Mouse (Mus musculus) kidney, embryonic 16.5 days (tissue): ENCODE results near the gene Zmynd19. TPM values are rescaled to one million over a fixed set of nuclear protein-coding genes. Genes with fewer than 3 reads are reported as not detected.

Experiments used
- ATAC-seq: fragments of 200-750 bp; cut with Nextera tagmentation; 2 replicates; pipeline ENCODE4 v1.8.0; 2017; ENCODE audit warnings: moderate TSS enrichment; ENCODE audit not compliant: low FRiP score, low TSS enrichment
- H3K27ac ChIP-seq: fragments of 300-500 bp; sonication (generic); 2 replicates; pipeline ENCODE4 v1.5.1; 2014; ENCODE audit warnings: low read length
- H3K27me3 ChIP-seq: fragments of 300-500 bp; sonication (generic); 2 replicates; pipeline ENCODE4 v1.6.1; 2014; ENCODE audit warnings: low read length, control low read depth, mixed read lengths; ENCODE audit not compliant: insufficient read depth
- H3K36me3 ChIP-seq: fragments of 300-500 bp; sonication (generic); 2 replicates; pipeline ENCODE4 v1.6.1; 2014; ENCODE audit warnings: low read length, control low read depth, mixed read lengths; ENCODE audit not compliant: insufficient read depth
- H3K4me1 ChIP-seq: fragments of 300-500 bp; sonication (generic); 2 replicates; pipeline ENCODE4 v1.6.1; 2014; ENCODE audit warnings: low read length, control low read depth, mixed read lengths; ENCODE audit not compliant: insufficient read depth
- H3K4me2 ChIP-seq: fragments of 300-500 bp; sonication (generic); replicated peaks from 2 replicates; pipeline ENCODE4 v1.6.1; 2014; ENCODE audit warnings: low read depth, low read length
- H3K4me3 ChIP-seq: fragments of 300-500 bp; sonication (generic); 2 replicates; pipeline ENCODE4 v1.5.1; 2014; ENCODE audit warnings: mild to moderate bottlenecking, low read length
- H3K9ac ChIP-seq: fragments of 300-500 bp; sonication (generic); replicated peaks from 2 replicates; pipeline ENCODE4 v1.6.1; 2014; ENCODE audit warnings: low read length
- H3K9me3 ChIP-seq: fragments of 300-500 bp; sonication (generic); 2 replicates; pipeline ENCODE4 v1.6.1; 2016; ENCODE audit warnings: low read length, control low read depth
- WGBS: fragments of 180-500 bp; shearing (Covaris S2); extraction: QIAGEN DNeasy Blood & Tissue Kit; methylation state at CpG from one replicate; pipeline ENCODE4 v1.1.7; 2014; 5-methylcytosine and 5-hydroxymethylcytosine counted together
- polyA plus RNA-seq: library from polyadenylated mRNA; unstranded; fragments of >200 nt; fragmentation: Nextera tagmentation; extraction: Ambion mirVana; gene quantifications from 2 replicates; pipeline ENCODE4 v1.2.1, GENCODE M21; 2015

Gene Zmynd19
- polyA plus RNA-seq, 1 experiment from 2014 or later = 7.9 TPM

DNA sequence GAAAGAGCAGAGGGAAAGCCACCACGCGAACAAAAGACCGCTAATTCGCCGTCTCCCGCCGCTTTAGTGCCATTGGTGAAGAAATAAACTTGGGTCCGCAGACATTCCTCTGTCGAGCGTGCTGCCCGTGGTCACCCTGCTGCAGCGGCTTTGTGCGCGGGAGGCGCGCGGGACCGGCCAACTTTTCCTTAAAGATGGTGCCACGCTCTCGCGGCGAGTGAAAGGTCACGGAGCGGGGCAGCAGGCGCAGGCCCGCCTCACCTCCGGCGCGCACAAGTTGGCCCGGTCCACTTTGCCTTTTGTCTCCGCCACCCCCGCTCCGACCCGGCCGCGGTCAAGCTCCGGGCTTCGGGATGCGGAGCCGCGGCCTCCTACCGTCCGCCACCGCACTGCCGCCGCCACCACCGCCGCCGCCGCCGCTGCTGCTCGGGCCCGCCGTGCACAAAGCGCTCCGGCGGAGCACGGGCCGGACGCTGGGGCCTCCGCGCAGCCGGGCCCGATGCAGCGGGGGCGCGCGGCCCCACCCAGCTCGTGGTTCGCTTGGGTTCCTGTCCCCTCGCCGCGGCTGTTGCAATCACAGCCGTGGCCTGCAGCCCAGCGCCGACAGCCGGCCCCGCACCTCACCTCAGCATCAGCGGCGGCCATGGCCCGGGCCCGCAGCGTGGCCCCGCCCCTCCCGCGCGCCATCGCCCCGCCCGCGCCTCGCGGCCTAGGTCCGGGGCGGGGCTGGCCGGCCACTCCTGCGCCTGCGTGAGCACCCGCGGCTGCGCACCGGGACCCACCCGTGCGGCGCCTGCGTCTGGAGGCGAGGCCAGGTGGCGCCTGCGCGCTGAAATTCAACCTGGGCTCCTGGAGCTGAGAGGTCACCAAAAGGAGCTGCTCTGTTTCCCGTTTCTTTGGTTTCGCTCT, 30.4 kb upstream of the Zmynd19 start, which contains the start of gene Ehmt1:
TSS of gene Ehmt1 (minus strand) at position 685 of the 909 bp plus-strand sequence.
- H3K4me1 ChIP-seq = peaks cover 14% of the 10 kb centered on the region
- peak; percentile 99 for ATAC-seq
- no peaks in the 10 kb centered on the region for H3K36me3 ChIP-seq
- H3K27me3 ChIP-seq = no peaks in the 10 kb centered on the region
- peak within 1 kb of the TSS; percentile 97 for H3K4me3 ChIP-seq
- no peaks in the 10 kb centered on the region for H3K9me3 ChIP-seq
- H3K9ac ChIP-seq = peak within 1 kb of the TSS; percentile 99
- peak within 1 kb of the TSS; percentile 73 for H3K4me2 ChIP-seq
- H3K27ac ChIP-seq = peak within 1 kb of the TSS; percentile 93
- WGBS = under 1% methylated on average over 71 of the region's 112 CpGs

GRCm38 (mm10) chr2:24919839-24920175, 29.8 kb upstream of the Zmynd19 start:
- ATAC-seq = peak; percentile 49
- Histone ChIP-seq H3K9ac (peak overlapping the region; percentile 75), H3K27me3 (no peaks in the 10 kb centered on the region)

DNA sequence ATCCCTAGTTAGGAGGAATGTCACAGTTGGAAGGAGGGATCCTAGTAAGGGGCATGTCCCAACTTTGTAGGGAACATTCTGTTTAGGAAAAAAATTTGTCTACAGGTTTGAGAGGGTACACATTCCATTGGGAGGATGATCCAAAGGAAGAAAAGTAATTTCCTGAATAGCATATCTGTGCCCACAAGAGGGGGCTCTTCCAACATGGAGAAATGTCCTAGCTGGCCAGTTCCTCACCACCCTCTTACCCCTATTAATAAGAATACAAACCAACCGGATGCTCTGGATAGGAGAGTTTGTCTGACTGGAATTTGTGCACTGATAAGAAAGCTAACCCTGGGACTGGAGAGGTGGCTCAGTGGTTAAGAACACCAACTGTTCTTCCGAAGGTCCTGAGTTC, 26.0 kb upstream of the Zmynd19 start:
- Histone ChIP-seq H3K36me3 (no peaks in the 10 kb centered on the region), H3K4me3 (no peak overlapping the region), H3K9ac (no peak overlapping the region), H3K4me1 (peaks cover 8% of the 10 kb centered on the region), H3K27me3 (no peaks in the 10 kb centered on the region), H3K4me2 (no peak overlapping the region), H3K9me3 (no peaks in the 10 kb centered on the region), H3K27ac (no peak overlapping the region)
- no peak for ATAC-seq
- 59% methylated on average over 2 of the region's 2 CpGs for WGBS

More at GRCm38 (mm10) chr2:24919839-24920175, 29.8 kb upstream of the Zmynd19 start:
- 10% methylated on average over 8 of the region's 8 CpGs for WGBS
- Histone ChIP-seq H3K4me1 (peaks cover 14% of the 10 kb centered on the region), H3K36me3 (no peaks in the 10 kb centered on the region), H3K4me3 (peak overlapping the region; percentile 97), H3K27ac (peak overlapping the region; percentile 81), H3K9me3 (no peaks in the 10 kb centered on the region), H3K4me2 (peak overlapping the region; percentile 55)

DNA sequence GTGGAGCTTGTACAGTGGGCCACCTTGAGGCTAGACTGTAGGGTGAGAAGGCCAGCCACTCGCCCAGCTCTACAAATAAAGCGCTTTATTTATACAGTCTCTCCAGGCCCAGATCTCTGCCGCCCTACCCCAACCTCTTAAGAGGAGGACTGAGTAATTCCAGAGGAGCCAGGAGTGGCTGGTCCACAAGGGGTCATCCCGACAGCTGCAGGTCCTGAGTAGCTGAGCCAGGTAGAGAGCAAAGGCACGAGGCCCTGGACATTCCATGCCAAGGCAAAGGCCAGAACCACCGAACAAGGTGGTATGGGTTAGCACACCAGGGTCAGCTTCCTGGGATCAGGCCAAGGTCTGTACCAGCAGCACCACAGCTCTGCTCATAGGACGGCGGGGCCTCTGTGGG, 24.3 kb upstream of the Zmynd19 start:
- no peak overlapping the region for H3K9ac ChIP-seq
- ATAC-seq = no peak
- WGBS = 81% methylated on average over 8 of the region's 8 CpGs
- H3K4me3 ChIP-seq = no peak overlapping the region
- H3K27me3 ChIP-seq = no peaks in the 10 kb centered on the region
- H3K27ac ChIP-seq = no peak overlapping the region
- no peaks in the 10 kb centered on the region for H3K9me3 ChIP-seq
- peaks cover 6% of the 10 kb centered on the region for H3K4me1 ChIP-seq
- H3K4me2 ChIP-seq = no peak overlapping the region
- H3K36me3 ChIP-seq = no peaks in the 10 kb centered on the region

GRCm38 (mm10) chr2:24926345-24926964, 23.1 kb upstream of the Zmynd19 start:
- Histone ChIP-seq H3K4me1 (peaks cover 6% of the 10 kb centered on the region), H3K9ac (no peak overlapping the region), H3K4me2 (no peak overlapping the region), H3K9me3 (no peaks in the 10 kb centered on the region), H3K4me3 (no peak overlapping the region), H3K36me3 (no peaks in the 10 kb centered on the region), H3K27ac (no peak overlapping the region), H3K27me3 (no peaks in the 10 kb centered on the region)
- ATAC-seq = no peak
- WGBS = 88% methylated on average over 9 of the region's 9 CpGs

DNA sequence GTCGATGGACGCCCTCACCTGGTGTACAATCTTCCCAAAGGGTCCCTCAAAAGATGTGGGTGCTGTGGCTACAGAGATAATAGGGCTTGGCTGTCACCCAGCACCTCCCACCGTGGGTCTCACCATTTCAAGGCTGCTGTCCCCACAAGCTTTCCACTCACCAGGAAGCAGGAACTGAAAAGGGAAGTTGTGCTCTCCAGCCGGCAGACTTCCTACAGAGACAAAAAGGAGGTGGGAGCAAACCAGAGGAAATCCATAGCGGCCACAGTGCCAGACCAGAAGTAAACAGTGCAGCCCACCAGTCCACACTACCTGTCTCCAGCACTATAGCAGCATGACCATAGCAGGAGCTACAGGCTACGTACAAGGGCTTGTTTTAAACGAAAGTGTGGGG, 22.6 kb upstream of the Zmynd19 start:
- 72% methylated on average over 7 of the region's 7 CpGs for WGBS
- Histone ChIP-seq H3K4me1 (peaks cover 6% of the 10 kb centered on the region), H3K9ac (no peak overlapping the region), H3K27ac (no peak overlapping the region), H3K4me3 (no peak overlapping the region), H3K36me3 (no peaks in the 10 kb centered on the region), H3K27me3 (no peaks in the 10 kb centered on the region), H3K4me2 (no peak overlapping the region), H3K9me3 (no peaks in the 10 kb centered on the region)
- ATAC-seq = no peak

DNA sequence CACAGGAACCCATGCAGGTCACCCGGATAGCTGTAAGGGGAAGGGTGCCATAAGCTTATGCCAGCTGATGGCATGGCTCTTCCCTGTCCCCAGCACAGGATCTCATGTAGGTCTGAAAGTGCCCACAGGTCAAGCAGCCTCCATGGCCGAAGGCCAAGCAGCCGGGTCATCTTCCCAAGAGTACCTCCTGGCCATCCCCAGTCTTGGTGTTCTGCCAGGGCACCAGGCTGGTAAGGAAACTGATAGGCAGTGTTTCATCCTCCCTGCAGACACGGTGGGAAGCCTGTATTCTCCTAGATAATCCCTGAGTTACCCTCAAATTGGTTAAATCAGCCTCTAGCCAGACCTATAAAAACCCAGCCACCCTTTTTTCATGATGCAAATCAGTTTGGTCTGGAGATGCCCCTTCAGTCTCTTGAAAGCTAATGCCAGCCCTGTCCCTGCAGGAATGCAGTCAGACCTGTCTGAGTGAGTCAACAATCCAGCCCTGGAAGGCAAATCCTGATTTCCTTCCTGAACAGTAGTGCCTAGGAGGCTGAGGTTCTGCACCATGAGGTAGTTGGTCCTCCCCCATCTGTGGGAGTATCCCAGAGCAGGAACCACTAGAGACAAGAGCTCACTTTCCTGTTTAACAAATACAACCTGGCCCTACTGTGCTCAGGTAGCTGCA, 21.6 kb upstream of the Zmynd19 start:
- no peaks in the 10 kb centered on the region for H3K9me3 ChIP-seq
- H3K27me3 ChIP-seq = no peaks in the 10 kb centered on the region
- H3K36me3 ChIP-seq = no peaks in the 10 kb centered on the region
- ATAC-seq = peak; percentile 78
- peak overlapping the region; percentile 77 for H3K27ac ChIP-seq
- no peak overlapping the region; the same call in 1 of the 2 replicates for H3K9ac ChIP-seq
- WGBS = 56% methylated on average over 4 of the region's 4 CpGs
- peaks cover 6% of the 10 kb centered on the region for H3K4me1 ChIP-seq
- H3K4me3 ChIP-seq = no peak overlapping the region
- no peak overlapping the region for H3K4me2 ChIP-seq

DNA sequence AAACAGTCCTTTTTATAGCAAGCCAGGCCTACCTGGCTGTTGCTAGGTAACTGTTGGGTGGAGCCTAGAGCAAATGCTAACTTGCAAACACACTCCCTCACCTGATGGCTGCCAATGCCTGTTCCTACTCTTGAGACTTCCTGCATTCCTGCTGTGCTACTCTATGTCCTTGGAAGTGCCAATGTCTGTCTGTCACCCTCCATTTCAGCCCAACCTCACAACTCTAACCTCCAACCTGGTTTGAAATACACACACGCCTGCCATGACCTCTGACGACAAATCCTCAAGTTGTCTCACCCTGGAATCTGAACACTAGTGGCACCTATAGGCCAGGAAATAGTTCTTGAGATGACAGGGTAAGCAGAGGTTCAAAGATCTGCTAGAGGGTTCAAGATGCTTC, 20.5 kb upstream of the Zmynd19 start:
- no peaks in the 10 kb centered on the region for H3K36me3 ChIP-seq
- 52% methylated on average over 2 of the region's 2 CpGs for WGBS
- no peak overlapping the region; the same call in 1 of the 2 replicates for H3K27ac ChIP-seq
- no peaks in the 10 kb centered on the region for H3K9me3 ChIP-seq
- H3K4me1 ChIP-seq = peaks cover 9% of the 10 kb centered on the region
- H3K4me2 ChIP-seq = no peak overlapping the region
- 0 out of 2 replicates have a peak, but pooled peaks have one; percentile 37 for ATAC-seq
- no peaks in the 10 kb centered on the region for H3K27me3 ChIP-seq
- no peak overlapping the region for H3K4me3 ChIP-seq
- H3K9ac ChIP-seq = no peak overlapping the region

GRCm38 (mm10) chr2:24929593-24929992, 20.0 kb upstream of the Zmynd19 start:
- WGBS = 91% methylated on average over 5 of the region's 5 CpGs
- H3K9ac ChIP-seq = no peak overlapping the region

More at GRCm38 (mm10) chr2:24929593-24929992, 20.0 kb upstream of the Zmynd19 start:
- no peaks in the 10 kb centered on the region for H3K27me3 ChIP-seq
- H3K4me2 ChIP-seq = no peak overlapping the region
- H3K36me3 ChIP-seq = no peaks in the 10 kb centered on the region
- no peak for ATAC-seq
- no peak overlapping the region for H3K4me3 ChIP-seq
- H3K27ac ChIP-seq = no peak overlapping the region
- peaks cover 13% of the 10 kb centered on the region for H3K4me1 ChIP-seq
- H3K9me3 ChIP-seq = no peaks in the 10 kb centered on the region
